Mouse (Mus musculus) heart, adult 2 months (tissue): ENCODE measurements around the gene Tmod1. TPM values are rescaled to one million over a fixed set of nuclear protein-coding genes. Genes with fewer than 3 reads are reported as not detected.

Source experiments
- DNase-seq, 2 experiments: peaks; one replicate each; pipeline ENCODE4 v3.0.0; 2021
- H3K27ac ChIP-seq: fragments of 200-600 bp; 2 replicates; pipeline ENCODE4 v1.8.1; 2022
- H3K27me3 ChIP-seq: fragments of 200-500 bp; 2 replicates; pipeline ENCODE4 v1.6.1; 2012; ENCODE audit warnings: mild to moderate bottlenecking, low read length, inconsistent platforms, mixed read lengths; ENCODE audit not compliant: control insufficient read depth, insufficient read depth
- H3K36me3 ChIP-seq: fragments of 200-500 bp; 2 replicates; pipeline ENCODE4 v1.6.1; 2012; ENCODE audit warnings: low read length, inconsistent platforms; ENCODE audit not compliant: control insufficient read depth, insufficient read depth
- H3K4me1 ChIP-seq: fragments of 200-500 bp; 2 replicates; pipeline ENCODE4 v1.6.1; 2011; ENCODE audit warnings: low read length; ENCODE audit not compliant: control insufficient read depth, insufficient read depth
- H3K4me3 ChIP-seq: fragments of 200-600 bp; 2 replicates; pipeline ENCODE4 v1.8.1; 2022
- H3K79me2 ChIP-seq: fragments of 200-500 bp; replicated peaks from 2 replicates; pipeline ENCODE4 v1.6.1; 2012; ENCODE audit warnings: mild to moderate bottlenecking, inconsistent platforms, low read length, moderate library complexity, mixed read lengths; ENCODE audit not compliant: control insufficient read depth, insufficient read depth
- H3K9ac ChIP-seq: fragments of 200-500 bp; 2 replicates; pipeline ENCODE4 v1.6.1; 2012; ENCODE audit warnings: low read depth, mild to moderate bottlenecking, control low read depth, inconsistent platforms, low read length, mixed read lengths
- CTCF ChIP-seq: fragments of 200-600 bp; IDR thresholded peaks from 2 replicates; pipeline ENCODE4 v1.8.1; 2022; ENCODE audit warnings: antibody characterized with exemption, mild to moderate bottlenecking, moderate library complexity
- EP300 ChIP-seq: fragments of 200-500 bp; IDR thresholded peaks from 2 replicates; pipeline ENCODE4 v1.6.1; 2011; ENCODE audit warnings: low read depth, low read length, control low read depth; ENCODE audit not compliant: insufficient read depth
- POLR2A ChIP-seq: fragments of 200-500 bp; IDR thresholded peaks from 2 replicates; pipeline ENCODE4 v1.6.1; 2011; ENCODE audit warnings: mild to moderate bottlenecking, low read depth, low read length, control low read depth; ENCODE audit not compliant: insufficient read depth
- WGBS: fragments of 180-500 bp; shearing (Covaris S2); methylation state at CpG from one replicate; pipeline ENCODE4 v1.1.7; 2018; 5-methylcytosine and 5-hydroxymethylcytosine counted together
- intact Hi-C: fragments of 180-260 bp; cut with DNase I; formaldehyde crosslinking; loops from one replicate; pipeline ENCODE4 v1.15.1; 2025
- polyA plus RNA-seq: library from polyadenylated mRNA; depleted of rRNA; stranded (reverse); fragments of >200 nt; gene quantifications from 2 replicates; pipeline ENCODE4 v1.2.3, GENCODE M21; 2012
- total RNA-seq, 2 experiments: library from RNA; stranded (reverse); gene quantifications; 2 replicates each; pipeline ENCODE4 v1.2.3; 2021

Gene Tmod1
- total and polyA plus RNA-seq, 3 experiments: 142 to 264 (median 250) TPM

- no peak for DNase-seq
- 62% methylated on average over 9 of the region's 9 CpGs for WGBS
- Histone ChIP-seq H3K9ac (no peak overlapping the region), H3K36me3 (no peaks in the 10 kb centered on the region), H3K79me2 (no peaks in the 10 kb centered on the region), H3K4me1 (peaks cover 5% of the 10 kb centered on the region), H3K27me3 (no peaks in the 10 kb centered on the region), H3K4me3 (no peak overlapping the region), H3K27ac (no peak overlapping the region)
- intact Hi-C loops: loop anchor here (5.0 kb wide), 1 partner anchor 90 kb away; no protein-coding TSS in a partner anchor
- no peak for TF ChIP-seq CTCF
Observed at GRCm38 (mm10) chr4:46032448-46032847, 6.3 kb upstream of the Tmod1 start.

GRCm38 (mm10) chr4:46033197-46033596 is 5.5 kb upstream of the Tmod1 start:
- no peaks in the 10 kb centered on the region for H3K36me3 ChIP-seq
- no peak overlapping the region for H3K9ac ChIP-seq
- TF ChIP-seq POLR2A (no peak), EP300 (0 out of 2 replicates have a peak, but pooled peaks have one; percentile 26), CTCF (peak; percentile 40)
- no peaks in the 10 kb centered on the region for H3K79me2 ChIP-seq
- peaks cover 5% of the 10 kb centered on the region for H3K4me1 ChIP-seq
- H3K27me3 ChIP-seq: no peaks in the 10 kb centered on the region
- H3K4me3 ChIP-seq: no peak overlapping the region
- DNase-seq: no peak
- WGBS: 59% methylated on average over 2 of the region's 2 CpGs
- intact Hi-C loops: loop anchor here (5.0 kb wide), 1 partner anchor 89 kb away; no protein-coding TSS in a partner anchor
- H3K27ac ChIP-seq: no peak overlapping the region

DNA sequence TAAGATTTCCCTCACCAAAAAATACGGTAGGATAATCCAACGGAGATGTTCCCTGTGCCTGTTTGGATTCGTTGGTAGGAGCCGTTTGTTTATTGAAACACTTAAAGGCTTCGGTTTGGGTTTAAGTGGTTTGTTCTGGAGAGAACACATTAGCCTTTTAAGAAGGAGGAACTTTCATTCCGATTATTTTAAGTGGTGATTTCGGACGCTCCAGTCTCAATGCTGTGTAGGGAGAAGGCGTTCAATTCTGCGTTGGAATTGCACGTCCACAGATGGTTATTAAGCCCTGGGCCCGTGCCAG is 194 bp upstream of the Tmod1 start:
- H3K79me2 ChIP-seq: no peaks in the 10 kb centered on the region
- H3K27ac ChIP-seq: peak overlapping the region; percentile 97
- H3K4me3 ChIP-seq: peak overlapping the region; percentile 65
- intact Hi-C loops: loop anchor here (2.0 kb wide), 1 partner anchor 48 kb away; no protein-coding TSS in a partner anchor
- no peaks in the 10 kb centered on the region for H3K27me3 ChIP-seq
- H3K9ac ChIP-seq: peak overlapping the region; percentile 94
- no peak for DNase-seq
- no peaks in the 10 kb centered on the region for H3K36me3 ChIP-seq
- 9% methylated on average over 12 of the region's 12 CpGs for WGBS
- H3K4me1 ChIP-seq: peaks cover 7% of the 10 kb centered on the region
- TF ChIP-seq CTCF: no peak
- TF ChIP-seq POLR2A: no peak
- no peak for TF ChIP-seq EP300

- no peak for TF ChIP-seq EP300
- TF ChIP-seq CTCF: no peak
- Histone ChIP-seq H3K9ac (peak overlapping the region; percentile 94), H3K27me3 (no peaks in the 10 kb centered on the region), H3K4me3 (peak overlapping the region; percentile 65), H3K4me1 (peaks cover 7% of the 10 kb centered on the region), H3K36me3 (no peaks in the 10 kb centered on the region), H3K27ac (peak overlapping the region; percentile 97), H3K79me2 (no peaks in the 10 kb centered on the region)
- WGBS: 23% methylated on average over 6 of the region's 6 CpGs
- DNase-seq: no peak
- intact Hi-C loops: loop anchor here (2.0 to 5.0 kb wide), 3 partner anchors 25 to 77 kb away; no protein-coding TSS in a partner anchor
Observed at GRCm38 (mm10) chr4:46039899-46040298, 1.2 kb downstream of the Tmod1 start.

DNA sequence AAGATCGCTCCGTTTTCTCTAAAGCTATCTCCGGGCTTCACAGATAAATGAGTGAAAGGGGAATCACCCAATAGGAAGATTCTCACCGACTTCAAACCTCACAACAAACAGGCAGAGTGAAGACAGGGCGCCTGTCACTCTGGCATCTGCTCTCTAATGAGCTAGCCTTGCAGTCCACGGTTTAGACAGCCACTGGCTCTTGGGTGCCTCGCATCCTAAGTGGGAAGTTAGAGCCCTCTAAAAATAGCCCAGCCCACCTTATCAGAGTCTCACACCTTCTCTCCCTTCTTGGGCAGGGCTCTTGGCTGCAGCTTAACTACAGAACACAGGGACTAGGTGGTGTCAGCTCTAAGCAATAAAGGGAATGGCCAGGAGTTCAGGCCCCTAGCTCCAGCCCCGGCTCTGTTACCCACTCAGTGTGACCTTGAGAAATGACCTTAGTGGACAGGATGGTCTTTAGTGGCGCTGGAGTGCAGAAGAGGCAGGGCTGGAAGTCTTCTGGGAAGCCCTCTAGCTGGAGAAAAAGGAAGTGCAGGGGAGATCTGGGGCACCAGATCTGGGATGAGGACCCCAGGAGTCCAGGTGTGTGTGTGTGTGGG is 2.0 kb downstream of the Tmod1 start:
- Histone ChIP-seq H3K36me3 (no peaks in the 10 kb centered on the region), H3K27me3 (no peaks in the 10 kb centered on the region), H3K79me2 (no peaks in the 10 kb centered on the region), H3K4me1 (peaks cover 9% of the 10 kb centered on the region), H3K9ac (peak overlapping the region; percentile 94), H3K27ac (peak overlapping the region; percentile 97), H3K4me3 (peak overlapping the region; percentile 65)
- intact Hi-C loops: loop anchor here (2.0 to 5.0 kb wide), 2 partner anchors 24 to 77 kb away; no protein-coding TSS in a partner anchor
- DNase-seq: peak; percentile 46 to 68
- 11% methylated on average over 9 of the region's 9 CpGs for WGBS
- TF ChIP-seq CTCF (peak; percentile 72), POLR2A (peak; percentile 84), EP300 (0 out of 2 replicates have a peak, but pooled peaks have one; percentile 23)

DNA sequence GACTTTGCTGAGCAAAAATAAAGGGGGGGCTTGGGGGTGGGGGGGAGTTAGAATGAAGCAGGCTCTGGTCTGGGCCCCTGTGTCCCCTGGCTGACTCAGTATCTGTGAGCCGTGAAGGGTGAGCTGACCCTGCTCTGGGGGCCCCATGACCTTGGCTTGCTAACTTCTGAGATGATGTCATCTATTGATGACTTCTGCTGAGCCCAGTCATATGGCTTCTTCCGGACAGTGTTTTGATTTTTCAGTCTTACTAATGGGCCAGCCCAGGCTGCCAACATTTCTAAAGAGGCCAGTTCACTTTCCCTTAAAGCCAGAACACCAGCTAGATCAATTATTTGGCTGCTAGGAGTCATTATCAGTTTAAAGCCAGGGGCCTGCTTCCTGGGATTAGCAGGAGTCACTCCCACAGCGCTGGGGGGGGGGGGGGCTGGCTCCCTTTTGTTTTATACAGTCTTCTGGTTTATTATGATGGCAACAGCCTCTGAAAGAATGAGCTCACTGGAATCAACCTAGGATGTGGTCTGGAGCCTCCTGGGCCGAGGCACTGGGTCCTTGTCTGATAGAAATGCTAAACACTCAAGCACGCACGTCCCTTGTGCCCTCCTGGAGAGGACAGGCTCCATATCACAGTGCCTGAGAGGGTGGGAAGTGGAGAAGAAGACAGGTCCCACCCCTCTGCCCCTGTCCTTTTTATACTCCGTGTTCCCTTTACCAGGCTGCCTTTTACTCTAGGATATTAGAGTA is 3.2 kb downstream of the Tmod1 start:
- TF ChIP-seq EP300 (0 out of 2 replicates have a peak, but pooled peaks have one; percentile 46), POLR2A (peak; percentile 24; the same call in 1 of the 2 replicates), CTCF (no peak)
- intact Hi-C loops: loop anchor here (2.0 to 5.0 kb wide), 2 partner anchors 23 to 75 kb away; no protein-coding TSS in a partner anchor
- Histone ChIP-seq H3K4me3 (peak overlapping the region; percentile 8; the same call in 1 of the 2 replicates), H3K27ac (peak overlapping the region; percentile 97), H3K36me3 (no peaks in the 10 kb centered on the region), H3K27me3 (no peaks in the 10 kb centered on the region), H3K79me2 (no peaks in the 10 kb centered on the region), H3K4me1 (peaks cover 9% of the 10 kb centered on the region), H3K9ac (no peak overlapping the region; the same call in 1 of the 2 replicates)
- WGBS: 31% methylated on average over 7 of the region's 7 CpGs
- no peak for DNase-seq
